Mouse (Mus musculus) G1E (cell line): Measurements from ENCODE around the gene D3Ertd254e. TPM values are rescaled to one million over a fixed set of nuclear protein-coding genes. Genes with fewer than 3 reads are reported as not detected.

ENCODE experiments used
- ATAC-seq: 2 replicates; pipeline ENCODE4 v1.8.0; 2016; ENCODE audit warnings: mild to moderate bottlenecking; ENCODE audit not compliant: insufficient number of reproducible peaks, poor library complexity, low FRiP score, severe bottlenecking; ENCODE audit errors: extremely low read depth
- DNase-seq: peaks from one replicate; pipeline ENCODE4 v3.0.0; 2012; ENCODE audit warnings: low spot score
- H3K27me3 ChIP-seq: 2 replicates; pipeline ENCODE4 v1.6.1; 2012; ENCODE audit warnings: mild to moderate bottlenecking, low read length, inconsistent platforms; ENCODE audit not compliant: insufficient read depth
- H3K36me3 ChIP-seq: replicated peaks from 2 replicates; pipeline ENCODE3; 2012; ENCODE audit warnings: mild to moderate bottlenecking, inconsistent platforms
- H3K4me1 ChIP-seq: 2 replicates; pipeline ENCODE4 v1.6.1; 2012; ENCODE audit warnings: low read depth, low read length, inconsistent platforms, mixed read lengths; ENCODE audit not compliant: insufficient read depth
- H3K4me3 ChIP-seq: 2 replicates; pipeline ENCODE4 v1.5.1; 2012; ENCODE audit warnings: low read depth, mild to moderate bottlenecking, inconsistent platforms, low read length, moderate library complexity, mixed read lengths
- H3K9me3 ChIP-seq: replicated peaks from 2 replicates; pipeline ENCODE4 v1.6.1; 2012; ENCODE audit warnings: inconsistent platforms
- CTCF ChIP-seq: IDR thresholded peaks from 2 replicates; pipeline ENCODE4 v1.5.1; 2012; ENCODE audit warnings: low read depth, low read length, inconsistent platforms, mixed read lengths
- GATA1 ChIP-seq: IDR thresholded peaks from 2 replicates; pipeline ENCODE4 v1.6.1; 2012; ENCODE audit warnings: borderline replicate concordance, low read length, inconsistent platforms, mixed read lengths
- GATA2 ChIP-seq: IDR thresholded peaks from 2 replicates; pipeline ENCODE4 v1.6.1; 2012; ENCODE audit warnings: low read depth, low read length, inconsistent platforms, borderline replicate concordance
- POLR2AphosphoS5 ChIP-seq: IDR thresholded peaks from 2 replicates; pipeline ENCODE4 v1.6.1; 2012; ENCODE audit warnings: low read depth, low read length, inconsistent platforms; ENCODE audit not compliant: insufficient replicate concordance
- TAL1 ChIP-seq: conservative IDR thresholded peaks from 2 replicates; pipeline ENCODE4 v1.6.1; 2012; ENCODE audit warnings: low read depth, low read length, inconsistent platforms, mixed read lengths
- polyA plus RNA-seq: library from polyadenylated mRNA; stranded (reverse); fragments of >175 nt; gene quantifications from 2 replicates; pipeline ENCODE4 v1.2.3, GENCODE M21; 2012
- total RNA-seq, 2 experiments: library from RNA; stranded (forward) in 1 of 2; stranded (reverse) in 1 of 2; fragments of 200-1000 nt in 1 of 2; fragments of >200 nt in 1 of 2; fragmentation: Nextera tagmentation in 1 of 2; gene quantifications; 2 replicates each; pipeline ENCODE4 v1.2.3; 2014 to 2017

Gene D3Ertd254e
- total and polyA plus RNA-seq, 3 experiments: 0.43 to 16.3 (median 10.0) TPM

- Histone ChIP-seq H3K4me3 (no peak overlapping the region), H3K36me3 (peaks cover 3% of the 10 kb centered on the region), H3K27me3 (peaks cover 7% of the 10 kb centered on the region; the same call in 1 of the 2 replicates), H3K4me1 (no peaks in the 10 kb centered on the region), H3K9me3 (no peaks in the 10 kb centered on the region)
- no peak for TF ChIP-seq CTCF
- no peak for TF ChIP-seq GATA2
- TF ChIP-seq POLR2AphosphoS5: no peak
- TF ChIP-seq TAL1: no peak
- TF ChIP-seq GATA1: no peak
- ATAC-seq: no peak
- DNase-seq: no peak
Measured at GRCm38 (mm10) chr3:36173761-36174160, 22.9 kb downstream of the D3Ertd254e start.

GRCm38 (mm10) chr3:36181519-36181918, 30.7 kb downstream of the D3Ertd254e start:
- Histone ChIP-seq H3K4me3 (no peak overlapping the region), H3K4me1 (no peaks in the 10 kb centered on the region), H3K9me3 (no peaks in the 10 kb centered on the region), H3K36me3 (no peaks in the 10 kb centered on the region), H3K27me3 (peaks cover 7% of the 10 kb centered on the region; the same call in 1 of the 2 replicates)
- TF ChIP-seq CTCF (0 out of 2 replicates have a peak, but pooled peaks have one; percentile 11), TAL1 (no peak)
- DNase-seq (peak; percentile 7), ATAC-seq (no peak)

- Histone ChIP-seq H3K27me3 (no peaks in the 10 kb centered on the region), H3K4me3 (no peak overlapping the region), H3K9me3 (no peaks in the 10 kb centered on the region), H3K36me3 (no peaks in the 10 kb centered on the region), H3K4me1 (no peaks in the 10 kb centered on the region)
- DNase-seq (no peak), ATAC-seq (no peak)
- TF ChIP-seq GATA1 (no peak), CTCF (no peak), POLR2AphosphoS5 (no peak), TAL1 (no peak), GATA2 (no peak)
Measured at GRCm38 (mm10) chr3:36186510-36186909, 35.7 kb downstream of the D3Ertd254e start.

GRCm38 (mm10) chr3:36189243-36189642, 38.4 kb downstream of the D3Ertd254e start:
- no peaks in the 10 kb centered on the region for H3K27me3 ChIP-seq
- no peak for TF ChIP-seq CTCF
- TF ChIP-seq TAL1: no peak
- no peak for TF ChIP-seq GATA2
- no peak for TF ChIP-seq POLR2AphosphoS5
- TF ChIP-seq GATA1: no peak
- no peaks in the 10 kb centered on the region for H3K36me3 ChIP-seq
- ATAC-seq (no peak), DNase-seq (no peak)
- no peaks in the 10 kb centered on the region for H3K9me3 ChIP-seq
- H3K4me3 ChIP-seq: no peak overlapping the region
- H3K4me1 ChIP-seq: no peaks in the 10 kb centered on the region

GRCm38 (mm10) chr3:36201098-36201497, 50.3 kb downstream of the D3Ertd254e start:
- H3K36me3 ChIP-seq: no peaks in the 10 kb centered on the region
- TF ChIP-seq GATA1 (no peak), CTCF (no peak), TAL1 (no peak), GATA2 (no peak), POLR2AphosphoS5 (no peak)
- 0 out of 2 replicates have a peak, but pooled peaks cover 2% of the 10 kb centered on the region for H3K27me3 ChIP-seq
- no peaks in the 10 kb centered on the region for H3K4me1 ChIP-seq
- DNase-seq (no peak), ATAC-seq (no peak)
- H3K4me3 ChIP-seq: no peak overlapping the region
- no peaks in the 10 kb centered on the region for H3K9me3 ChIP-seq

GRCm38 (mm10) chr3:36202932-36203331, 52.1 kb downstream of the D3Ertd254e start:
- no peaks in the 10 kb centered on the region for H3K9me3 ChIP-seq
- no peaks in the 10 kb centered on the region for H3K4me1 ChIP-seq
- H3K27me3 ChIP-seq: 0 out of 2 replicates have a peak, but pooled peaks cover 2% of the 10 kb centered on the region
- ATAC-seq: no peak
- H3K4me3 ChIP-seq: no peak overlapping the region
- no peak for TF ChIP-seq TAL1
- no peak for TF ChIP-seq GATA1
- no peak for TF ChIP-seq POLR2AphosphoS5
- no peak for TF ChIP-seq CTCF
- no peak for TF ChIP-seq GATA2
- no peak for DNase-seq
- no peaks in the 10 kb centered on the region for H3K36me3 ChIP-seq

GRCm38 (mm10) chr3:36207520-36208264, 56.9 kb downstream of the D3Ertd254e start:
- ATAC-seq (no peak), DNase-seq (no peak)
- no peak for TF ChIP-seq POLR2AphosphoS5
- TF ChIP-seq TAL1: no peak
- TF ChIP-seq CTCF: no peak
- TF ChIP-seq GATA1: no peak
- TF ChIP-seq GATA2: no peak
- H3K4me3 ChIP-seq: no peak overlapping the region
- no peaks in the 10 kb centered on the region for H3K9me3 ChIP-seq
- no peaks in the 10 kb centered on the region for H3K36me3 ChIP-seq
- H3K4me1 ChIP-seq: no peaks in the 10 kb centered on the region
- peaks cover 4% of the 10 kb centered on the region; the same call in 1 of the 2 replicates for H3K27me3 ChIP-seq
